In genomic region chr6:125084424-125084823, GRCm38 (mm10) we compare ENCODE assay signal across 9 mouse cellular contexts. TPM values are rescaled to one million over a fixed set of nuclear protein-coding genes. Genes with fewer than 3 reads are reported as not detected.
DNase-seq lines count a peak whose midpoint lies in the region; ATAC-seq and TF ChIP-seq lines count a peak whose summit lies in the region.
"Had no signal": no experiment of that assay in that cellular context is flagged by ENCODE, and none has a peak within 500 bp of the region (broad histone marks: within the 10 kb centered on the region; RNA-seq: fewer than 3 reads in every experiment).

No protein-coding gene starts in this region.

- H3K27me3 ChIP-seq in lung, postnatal 0 days (replicated peaks; ENCODE audit: insufficient read depth, low read length), result no peaks in the 10 kb centered on the region
- H3K27me3 ChIP-seq: megakaryocyte, embryonic 14.5 days had no signal

- peak; percentile 94 for TF ChIP-seq CTCF in lung, postnatal 0 days (IDR thresholded peaks at IDR 0.05)

- ATAC-seq in lung, postnatal 0 days, result peak; percentile 13

- no peaks in the 10 kb centered on the region for H3K36me3 ChIP-seq in lung, postnatal 0 days (ENCODE audit: insufficient read depth, low read length)

- H3K4me1 ChIP-seq in lung, postnatal 0 days (ENCODE audit: insufficient read depth, low read depth, low read length), result peaks cover 4% of the 10 kb centered on the region; the same call in 1 of the 2 replicates

- H3K4me3 ChIP-seq in lung, postnatal 0 days (ENCODE audit: low read depth, low read length), result no peak overlapping the region
- H3K4me3 ChIP-seq: megakaryocyte, embryonic 14.5 days had no signal

- no peak overlapping the region for H3K27ac ChIP-seq in lung, postnatal 0 days (ENCODE audit: low read length)

- no peaks in the 10 kb centered on the region for H3K9me3 ChIP-seq in lung, postnatal 0 days (ENCODE audit: low read length)
- H3K9me3 ChIP-seq: megakaryocyte, embryonic 14.5 days had no signal

- no peak overlapping the region for H3K9ac ChIP-seq in lung, postnatal 0 days (replicated peaks; ENCODE audit: low read depth)

- no peak for TF ChIP-seq EP300 in lung, postnatal 0 days (IDR thresholded peaks at IDR 0.05)

- DNase-seq in kidney, adult 18-20 months, result peak; percentile 67
- DNase-seq in kidney, adult 11 months, result no peak
- DNase-seq in MN1 (ENCODE audit: low spot score), result peak; percentile 83
- DNase-seq in embryo, embryonic 10 days (ENCODE audit: low spot score), result peak; percentile 87
- peak; percentile 54 to 69 for DNase-seq in heart, adult 9 months (ENCODE audit: low spot score in 2 of 2)
- peak; percentile 62 to 70 for DNase-seq in kidney, postnatal 25 days
- peak; percentile 89 for DNase-seq in lung, postnatal 0 days (ENCODE audit: low spot score)
- peak; percentile 64 to 78 for DNase-seq in spleen, postnatal 4 days (ENCODE audit: low spot score in 2 of 2)

- WGBS in lung, postnatal 0 days, result 2% methylated on average over 4 of the region's 4 CpGs

- no peak overlapping the region for H3K4me2 ChIP-seq in lung, postnatal 0 days (replicated peaks; ENCODE audit: low read depth, low read length)

RNA-seq across cellular contexts. Expression of gene Chd4, which starts 11.4 kb away (rescaled TPM):
- polyA plus RNA-seq in lung, postnatal 0 days (2015; fragmentation: Nextera tagmentation; extraction: Ambion mirVana), result 53.5 and 59.8 TPM in 2 replicates

RNA-seq across cellular contexts. Expression of gene Lpar5, which starts 16.7 kb away (rescaled TPM):
- polyA plus RNA-seq in lung, postnatal 0 days (2015; fragmentation: Nextera tagmentation; extraction: Ambion mirVana), result 0.19 and 0.44 TPM in 2 replicates

RNA-seq across cellular contexts. Expression of gene Acrbp, which starts 34.9 kb away (rescaled TPM):
- 4.1 and 4.4 TPM in 2 replicates for polyA plus RNA-seq in lung, postnatal 0 days (2015; fragmentation: Nextera tagmentation; extraction: Ambion mirVana)

RNA-seq across cellular contexts. Expression of gene Ing4, which starts 44.9 kb away (rescaled TPM):
- 100 and 104 TPM in 2 replicates for polyA plus RNA-seq in lung, postnatal 0 days (2015; fragmentation: Nextera tagmentation; extraction: Ambion mirVana)

RNA-seq across cellular contexts. Expression of gene Nop2, which starts 47.3 kb away (rescaled TPM):
- polyA plus RNA-seq in lung, postnatal 0 days (2015; fragmentation: Nextera tagmentation; extraction: Ambion mirVana), result 16.9 and 17.7 TPM in 2 replicates
